Mouse (Mus musculus): ENCODE measurements around the gene Cdh16.

Gene Cdh16

GRCm38 (mm10) chr8:104570436-104571343, 53.5 kb downstream of the Cdh16 start:
- DNase-seq (ENCODE audit: low read depth), result peak; percentile 93

- peak; percentile 43 for DNase-seq (ENCODE audit: low read depth)
Measured at GRCm38 (mm10) chr8:104569559-104569958, 54.6 kb downstream of the Cdh16 start.

- no peak for DNase-seq (ENCODE audit: low read depth)
Measured at GRCm38 (mm10) chr8:104565457-104565798, 58.8 kb downstream of the Cdh16 start.

GRCm38 (mm10) chr8:104564633-104565456, 59.4 kb downstream of the Cdh16 start:
- peak; percentile 93 for DNase-seq (ENCODE audit: low read depth)

GRCm38 (mm10) chr8:104560731-104561130, 63.5 kb downstream of the Cdh16 start:
- peak; percentile 23 for DNase-seq (ENCODE audit: low read depth)

GRCm38 (mm10) chr8:104557226-104557625, 67.0 kb downstream of the Cdh16 start:
- DNase-seq (ENCODE audit: low read depth), result no peak

- DNase-seq (ENCODE audit: low read depth), result no peak
Measured at GRCm38 (mm10) chr8:104555191-104555590, 69.0 kb downstream of the Cdh16 start.
